Mouse (Mus musculus) lung, embryonic 15.5 days (tissue): ENCODE measurements around the gene Zfp90. TPM values are rescaled to one million over a fixed set of nuclear protein-coding genes. Genes with fewer than 3 reads are reported as not detected.

ENCODE experiments used
- ATAC-seq: fragments of 200-750 bp; cut with Nextera tagmentation; 2 replicates; pipeline ENCODE4 v1.8.0; 2017; ENCODE audit warnings: moderate number of reproducible peaks, borderline replicate concordance; ENCODE audit not compliant: low FRiP score, low TSS enrichment; ENCODE audit errors: extremely low read depth
- H3K27ac ChIP-seq: fragments of 300-500 bp; sonication (generic); 2 replicates; pipeline ENCODE4 v1.5.1; 2015; ENCODE audit warnings: moderate library complexity, mild to moderate bottlenecking, inconsistent platforms
- H3K27me3 ChIP-seq: fragments of 300-500 bp; sonication (generic); 2 replicates; pipeline ENCODE4 v1.6.1; 2015; ENCODE audit warnings: inconsistent platforms
- H3K36me3 ChIP-seq: fragments of 300-500 bp; sonication (generic); 2 replicates; pipeline ENCODE4 v1.6.1; 2015; ENCODE audit warnings: inconsistent platforms
- H3K4me1 ChIP-seq: fragments of 300-500 bp; sonication (generic); 2 replicates; pipeline ENCODE4 v1.6.1; 2015; ENCODE audit warnings: inconsistent platforms
- H3K4me2 ChIP-seq: fragments of 300-500 bp; sonication (generic); 2 replicates; pipeline ENCODE4 v1.6.1; 2015; ENCODE audit warnings: inconsistent platforms, mild to moderate bottlenecking, moderate library complexity
- H3K4me3 ChIP-seq: fragments of 300-500 bp; sonication (generic); 2 replicates; pipeline ENCODE4 v1.5.1; 2015; ENCODE audit warnings: mild to moderate bottlenecking, inconsistent platforms
- H3K9ac ChIP-seq: fragments of 300-500 bp; sonication (generic); 2 replicates; pipeline ENCODE4 v1.6.1; 2015; ENCODE audit warnings: inconsistent platforms
- H3K9me3 ChIP-seq: fragments of 300-500 bp; sonication (generic); 2 replicates; pipeline ENCODE4 v1.6.1; 2016; ENCODE audit warnings: inconsistent platforms
- WGBS: fragments of 180-500 bp; shearing (Covaris S2); methylation state at CpG from one replicate; pipeline ENCODE4 v1.1.7; 2015; 5-methylcytosine and 5-hydroxymethylcytosine counted together
- polyA plus RNA-seq: library from polyadenylated mRNA; unstranded; fragments of >200 nt; fragmentation: Nextera tagmentation; extraction: Ambion mirVana; gene quantifications from 2 replicates; pipeline ENCODE4 v1.2.1, GENCODE M21; 2015

Zfp90 gene
- polyA plus RNA-seq: 16.5 and 17.5 TPM in 2 replicates

GRCm38 (mm10) chr8:106415182-106415971 is at the start of gene Zfp90:
Gene Zfp90 (plus strand): TSS chr8:106415327.
- H3K4me3 ChIP-seq: peak within 1 kb of the TSS; percentile 73
- peak; percentile 98 for ATAC-seq
- H3K9me3 ChIP-seq: no peaks in the 10 kb centered on the region
- H3K27ac ChIP-seq: peak within 1 kb of the TSS; percentile 99
- H3K36me3 ChIP-seq: peaks cover 23% of the 10 kb centered on the region
- no peaks in the 10 kb centered on the region for H3K27me3 ChIP-seq
- peak within 1 kb of the TSS; percentile 84 for H3K9ac ChIP-seq
- H3K4me1 ChIP-seq: peaks cover 11% of the 10 kb centered on the region
- under 1% methylated on average over 46 of the region's 46 CpGs for WGBS
- peak within 1 kb of the TSS; percentile 83 for H3K4me2 ChIP-seq

GRCm38 (mm10) chr8:106368501-106368900 is 46.6 kb upstream of the Zfp90 start:
- Histone ChIP-seq H3K9ac (no peak overlapping the region), H3K4me1 (no peaks in the 10 kb centered on the region), H3K4me2 (no peak overlapping the region), H3K27me3 (no peaks in the 10 kb centered on the region), H3K36me3 (no peaks in the 10 kb centered on the region), H3K27ac (no peak overlapping the region), H3K9me3 (no peaks in the 10 kb centered on the region), H3K4me3 (no peak overlapping the region)
- 67% methylated on average over 3 of the region's 3 CpGs for WGBS
- no peak for ATAC-seq

- no peak overlapping the region for H3K4me3 ChIP-seq
- no peaks in the 10 kb centered on the region for H3K4me1 ChIP-seq
- H3K9me3 ChIP-seq: no peaks in the 10 kb centered on the region
- peak; percentile 39; the same call in 1 of the 2 replicates for ATAC-seq
- 43% methylated on average over 7 of the region's 7 CpGs for WGBS
- no peak overlapping the region for H3K4me2 ChIP-seq
- no peaks in the 10 kb centered on the region for H3K36me3 ChIP-seq
- no peak overlapping the region for H3K27ac ChIP-seq
- no peak overlapping the region for H3K9ac ChIP-seq
- no peaks in the 10 kb centered on the region for H3K27me3 ChIP-seq
These were observed 46.1 kb upstream of the Zfp90 start for GRCm38 (mm10) chr8:106369069-106369468.

GRCm38 (mm10) chr8:106375957-106376356 is 39.2 kb upstream of the Zfp90 start:
- no peaks in the 10 kb centered on the region for H3K27me3 ChIP-seq
- no peak overlapping the region for H3K9ac ChIP-seq
- 57% methylated on average over 7 of the region's 7 CpGs for WGBS
- peaks cover 21% of the 10 kb centered on the region for H3K4me1 ChIP-seq
- H3K4me3 ChIP-seq: no peak overlapping the region
- H3K4me2 ChIP-seq: no peak overlapping the region
- no peak overlapping the region for H3K27ac ChIP-seq
- H3K9me3 ChIP-seq: no peaks in the 10 kb centered on the region
- no peaks in the 10 kb centered on the region for H3K36me3 ChIP-seq
- no peak for ATAC-seq

- peak; percentile 29; the same call in 1 of the 2 replicates for ATAC-seq
- H3K27ac ChIP-seq: no peak overlapping the region
- no peak overlapping the region for H3K9ac ChIP-seq
- 26% methylated on average over 9 of the region's 9 CpGs for WGBS
- no peak overlapping the region for H3K4me3 ChIP-seq
- H3K9me3 ChIP-seq: no peaks in the 10 kb centered on the region
- peaks cover 21% of the 10 kb centered on the region for H3K4me1 ChIP-seq
- no peaks in the 10 kb centered on the region for H3K36me3 ChIP-seq
- no peak overlapping the region for H3K4me2 ChIP-seq
- no peaks in the 10 kb centered on the region for H3K27me3 ChIP-seq
These were observed 38.3 kb upstream of the Zfp90 start for GRCm38 (mm10) chr8:106376862-106377261.

- 36% methylated on average over 7 of the region's 7 CpGs for whole genome bisulfite sequencing
- peak; percentile 65 for ATAC-seq
- no peak overlapping the region for H3K4me2 ChIP-seq
These were observed 36.6 kb upstream of the Zfp90 start for GRCm38 (mm10) chr8:106378501-106379048.

GRCm38 (mm10) chr8:106379357-106379756 is 35.8 kb upstream of the Zfp90 start:
- Histone ChIP-seq H3K9ac (no peak overlapping the region), H3K4me2 (no peak overlapping the region), H3K27ac (peak overlapping the region; percentile 43; the same call in 1 of the 2 replicates), H3K4me3 (no peak overlapping the region), H3K27me3 (no peaks in the 10 kb centered on the region), H3K4me1 (peaks cover 21% of the 10 kb centered on the region), H3K9me3 (no peaks in the 10 kb centered on the region), H3K36me3 (no peaks in the 10 kb centered on the region)
- no peak for ATAC-seq
- WGBS: 66% methylated on average over 5 of the region's 5 CpGs

More at GRCm38 (mm10) chr8:106378501-106379048, 36.6 kb upstream of the Zfp90 start:
- Histone ChIP-seq H3K9ac (no peak overlapping the region), H3K27ac (peak overlapping the region; percentile 56), H3K9me3 (no peaks in the 10 kb centered on the region), H3K4me1 (peaks cover 21% of the 10 kb centered on the region), H3K36me3 (no peaks in the 10 kb centered on the region), H3K4me3 (no peak overlapping the region), H3K27me3 (no peaks in the 10 kb centered on the region)

GRCm38 (mm10) chr8:106381026-106381425 is 34.1 kb upstream of the Zfp90 start:
- no peaks in the 10 kb centered on the region for H3K27me3 ChIP-seq
- no peak overlapping the region for H3K4me3 ChIP-seq
- H3K36me3 ChIP-seq: no peaks in the 10 kb centered on the region
- H3K9me3 ChIP-seq: no peaks in the 10 kb centered on the region
- no peak for ATAC-seq
- H3K4me1 ChIP-seq: peaks cover 21% of the 10 kb centered on the region
- H3K27ac ChIP-seq: no peak overlapping the region
- no peak overlapping the region for H3K9ac ChIP-seq
- no peak overlapping the region for H3K4me2 ChIP-seq
- 77% methylated on average over 6 of the region's 6 CpGs for WGBS

- no peak for ATAC-seq
- Histone ChIP-seq H3K9me3 (no peaks in the 10 kb centered on the region), H3K9ac (no peak overlapping the region), H3K4me2 (no peak overlapping the region), H3K27me3 (no peaks in the 10 kb centered on the region), H3K27ac (no peak overlapping the region), H3K4me3 (no peak overlapping the region), H3K4me1 (no peaks in the 10 kb centered on the region), H3K36me3 (no peaks in the 10 kb centered on the region)
- 73% methylated on average over 9 of the region's 9 CpGs for WGBS
These were observed 27.2 kb upstream of the Zfp90 start for GRCm38 (mm10) chr8:106387801-106388415.

GRCm38 (mm10) chr8:106394493-106394892 is 20.6 kb upstream of the Zfp90 start:
- WGBS: 53% methylated on average over 4 of the region's 4 CpGs
- no peak for ATAC-seq
- H3K9me3 ChIP-seq: no peaks in the 10 kb centered on the region
- H3K27me3 ChIP-seq: no peaks in the 10 kb centered on the region
- no peak overlapping the region for H3K27ac ChIP-seq
- H3K36me3 ChIP-seq: no peaks in the 10 kb centered on the region
- H3K9ac ChIP-seq: no peak overlapping the region
- no peak overlapping the region for H3K4me2 ChIP-seq
- no peak overlapping the region for H3K4me3 ChIP-seq
- H3K4me1 ChIP-seq: peaks cover 2% of the 10 kb centered on the region; the same call in 1 of the 2 replicates

GRCm38 (mm10) chr8:106399694-106400093 is 15.4 kb upstream of the Zfp90 start:
- no peak overlapping the region for H3K4me3 ChIP-seq
- peak; percentile 49; the same call in 1 of the 2 replicates for ATAC-seq
- peaks cover 11% of the 10 kb centered on the region for H3K4me1 ChIP-seq
- H3K27ac ChIP-seq: peak overlapping the region; percentile 62
- 0 out of 2 replicates have a peak overlapping the region, but pooled peaks have one; percentile 4 for H3K4me2 ChIP-seq
- WGBS: 37% methylated on average over 8 of the region's 8 CpGs
- no peaks in the 10 kb centered on the region for H3K9me3 ChIP-seq
- H3K36me3 ChIP-seq: no peaks in the 10 kb centered on the region
- no peaks in the 10 kb centered on the region for H3K27me3 ChIP-seq
- H3K9ac ChIP-seq: no peak overlapping the region

- no peaks in the 10 kb centered on the region for H3K9me3 ChIP-seq
- WGBS: 35% methylated on average over 5 of the region's 5 CpGs
- ATAC-seq: no peak; the same call in 1 of the 2 replicates
These were observed 14.9 kb upstream of the Zfp90 start for GRCm38 (mm10) chr8:106400181-106400580.

More at GRCm38 (mm10) chr8:106400181-106400580, 14.9 kb upstream of the Zfp90 start:
- Histone ChIP-seq H3K36me3 (no peaks in the 10 kb centered on the region), H3K27me3 (no peaks in the 10 kb centered on the region), H3K9ac (no peak overlapping the region), H3K4me1 (peaks cover 15% of the 10 kb centered on the region), H3K4me2 (peak overlapping the region; percentile 4; the same call in 1 of the 2 replicates), H3K4me3 (no peak overlapping the region), H3K27ac (peak overlapping the region; percentile 62)
